Mouse (Mus musculus) forebrain, embryonic 10.5 days (tissue): ENCODE data around the gene Ppara. TPM values are rescaled to one million over a fixed set of nuclear protein-coding genes. Genes with fewer than 3 reads are reported as not detected.

ENCODE experiments used
- DNase-seq: peaks from one replicate; pipeline ENCODE4 v3.0.0-alpha.2; 2017; ENCODE audit warnings: low spot score; ENCODE audit errors: extremely low spot score
- H3K27ac ChIP-seq: fragments of 300-500 bp; sonication (generic); 2 replicates; pipeline ENCODE4 v1.5.1; 2016; ENCODE audit warnings: mild to moderate bottlenecking
- H3K27me3 ChIP-seq: fragments of 300-500 bp; sonication (generic); 2 replicates; pipeline ENCODE4 v1.6.1; 2016; ENCODE audit warnings: mild to moderate bottlenecking; ENCODE audit not compliant: poor library complexity, severe bottlenecking
- H3K36me3 ChIP-seq: fragments of 300-500 bp; sonication (generic); replicated peaks from 2 replicates; pipeline ENCODE4 v1.6.1; 2016; ENCODE audit warnings: mild to moderate bottlenecking, moderate library complexity
- H3K4me1 ChIP-seq: fragments of 300-500 bp; sonication (generic); 2 replicates; pipeline ENCODE4 v1.6.1; 2016
- H3K4me3 ChIP-seq: fragments of 300-500 bp; sonication (generic); 2 replicates; pipeline ENCODE4 v1.5.1; 2016; ENCODE audit warnings: mild to moderate bottlenecking, moderate library complexity
- H3K9me3 ChIP-seq: fragments of 300-500 bp; sonication (generic); 2 replicates; pipeline ENCODE4 v1.6.1; 2016; ENCODE audit warnings: mild to moderate bottlenecking, moderate library complexity
- WGBS: fragments of 180-500 bp; shearing (Covaris S2); methylation state at CpG from one replicate; pipeline ENCODE4 v1.1.7; 2016; 5-methylcytosine and 5-hydroxymethylcytosine counted together
- polyA plus RNA-seq: library from polyadenylated mRNA; unstranded; fragments of >200 nt; fragmentation: Nextera tagmentation; extraction: Ambion mirVana; gene quantifications from 2 replicates; pipeline ENCODE4 v1.2.1, GENCODE M21; 2016

Gene Ppara
- polyA plus RNA-seq, 1 experiment from 2014 or later: 0.11 TPM

DNA sequence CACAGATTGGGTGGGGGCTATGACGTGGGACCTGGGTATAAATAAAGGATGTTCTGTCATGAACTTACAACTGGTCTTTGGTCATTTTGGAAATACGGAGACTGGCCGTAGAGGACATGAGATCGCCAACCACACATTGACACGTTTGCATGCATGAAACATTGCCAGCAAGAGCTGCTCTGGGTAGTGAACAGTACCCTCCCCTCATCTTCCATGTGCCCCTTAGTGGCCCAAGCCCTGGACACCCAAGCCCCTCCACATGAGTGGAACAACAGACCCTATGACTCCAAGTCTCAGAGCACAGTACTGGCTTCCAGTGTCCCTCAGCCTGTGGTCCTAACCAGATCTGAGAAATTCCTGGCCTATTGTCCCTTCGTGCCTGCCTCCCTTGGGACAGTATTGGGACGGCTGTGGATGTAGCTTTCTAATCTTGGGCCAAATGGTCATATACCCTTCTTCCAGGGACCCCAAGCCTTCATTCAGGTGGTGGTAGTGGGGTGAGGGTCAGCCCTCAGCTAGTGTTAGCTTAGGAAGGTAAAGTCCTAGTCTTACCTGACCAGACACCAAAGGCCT lies 27.2 kb upstream of the Ppara start:
- Histone ChIP-seq H3K27ac (no peak overlapping the region), H3K4me3 (no peak overlapping the region), H3K27me3 (peaks cover 60% of the 10 kb centered on the region), H3K4me1 (peaks cover 7% of the 10 kb centered on the region; the same call in 1 of the 2 replicates), H3K9me3 (no peaks in the 10 kb centered on the region), H3K36me3 (no peaks in the 10 kb centered on the region)
- no peak for DNase-seq
- 91% methylated on average over 7 of the region's 7 CpGs for WGBS

DNA sequence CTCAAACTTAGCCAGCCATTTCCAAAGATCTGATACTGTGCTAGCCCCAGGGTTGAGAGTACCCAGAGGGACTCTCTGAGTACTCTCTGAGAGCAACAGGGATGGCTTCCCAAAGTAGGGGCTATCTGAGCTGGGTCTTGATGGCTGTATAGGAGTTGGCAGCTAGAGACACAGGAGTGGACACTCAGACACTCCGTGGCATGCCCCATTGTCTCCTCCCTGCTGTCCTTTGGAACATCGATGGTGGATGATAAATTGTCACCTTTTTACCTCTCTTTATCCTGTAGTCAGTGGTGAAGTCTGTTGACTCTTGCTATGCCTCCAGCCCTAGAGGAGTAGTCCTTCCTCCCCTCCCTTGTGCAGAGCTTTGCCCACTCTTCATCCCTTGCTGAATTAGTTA lies 26.6 kb upstream of the Ppara start:
- Histone ChIP-seq H3K4me3 (no peak overlapping the region), H3K9me3 (no peaks in the 10 kb centered on the region), H3K4me1 (peaks cover 5% of the 10 kb centered on the region; the same call in 1 of the 2 replicates), H3K27ac (no peak overlapping the region), H3K27me3 (peaks cover 59% of the 10 kb centered on the region), H3K36me3 (no peaks in the 10 kb centered on the region)
- 87% methylated on average over 2 of the region's 2 CpGs for WGBS
- no peak for DNase-seq

DNA sequence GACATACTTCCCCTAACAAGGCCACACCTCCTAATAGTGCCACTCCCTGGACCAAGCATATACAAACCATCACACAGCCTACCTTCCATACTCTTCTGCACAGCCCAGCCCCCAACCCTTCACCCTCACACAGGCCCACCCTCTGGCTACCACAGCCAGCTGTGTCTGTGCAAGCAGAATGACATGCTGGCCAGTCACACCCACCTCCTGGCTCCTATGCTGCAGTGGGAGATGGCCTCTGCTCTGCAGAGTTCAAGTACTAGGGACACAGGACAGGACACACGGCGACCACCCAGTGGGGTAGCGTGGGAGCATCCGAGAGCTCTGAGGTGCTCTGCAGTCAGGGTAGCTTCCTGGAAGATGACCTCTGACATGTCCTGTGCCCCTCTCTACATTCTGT lies 25.9 kb upstream of the Ppara start:
- 87% methylated on average over 4 of the region's 4 CpGs for WGBS
- H3K4me1 ChIP-seq: 0 out of 2 replicates have a peak, but pooled peaks cover 2% of the 10 kb centered on the region
- no peaks in the 10 kb centered on the region for H3K36me3 ChIP-seq
- DNase-seq: no peak
- no peak overlapping the region for H3K4me3 ChIP-seq
- peaks cover 59% of the 10 kb centered on the region for H3K27me3 ChIP-seq
- no peak overlapping the region for H3K27ac ChIP-seq
- H3K9me3 ChIP-seq: no peaks in the 10 kb centered on the region

DNA sequence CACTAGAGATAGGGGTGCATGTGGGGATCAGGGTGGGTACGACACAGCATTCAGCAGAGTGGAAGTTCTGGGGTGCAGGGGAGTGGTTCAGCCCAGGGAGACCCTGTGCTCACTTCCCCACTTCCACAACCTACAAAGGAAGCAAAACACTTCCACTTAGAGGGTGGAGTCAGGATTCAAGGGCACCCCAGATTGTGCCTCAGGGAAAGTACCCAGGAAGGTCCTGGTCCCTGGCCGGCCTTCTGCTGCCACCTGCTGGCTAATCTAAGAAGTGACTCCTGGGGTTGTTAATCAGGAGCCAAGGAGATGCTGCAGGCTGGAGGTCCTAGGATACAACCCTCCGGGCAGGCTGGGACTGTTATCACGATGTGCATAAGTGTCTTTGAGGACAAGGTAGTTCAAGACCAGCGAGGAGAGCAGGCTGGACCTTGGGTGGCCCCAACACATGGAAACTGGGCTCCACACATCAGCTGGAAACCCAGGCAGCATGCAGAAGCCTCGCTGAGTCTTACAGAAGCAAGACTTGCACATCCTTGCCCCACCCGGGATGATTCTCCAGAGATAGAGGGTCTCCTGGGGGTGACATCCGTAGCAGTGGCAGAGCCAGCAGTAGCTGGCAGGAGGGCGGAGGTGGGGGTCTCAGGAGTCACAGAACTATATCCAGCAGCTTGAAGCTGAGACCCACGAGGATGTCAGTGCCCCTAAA lies 25.4 kb upstream of the Ppara start:
- Histone ChIP-seq H3K36me3 (no peaks in the 10 kb centered on the region), H3K4me3 (no peak overlapping the region), H3K4me1 (0 out of 2 replicates have a peak, but pooled peaks cover 2% of the 10 kb centered on the region), H3K27ac (no peak overlapping the region), H3K27me3 (peaks cover 54% of the 10 kb centered on the region), H3K9me3 (no peaks in the 10 kb centered on the region)
- peak; percentile 75 for DNase-seq
- WGBS: 44% methylated on average over 10 of the region's 10 CpGs

DNA sequence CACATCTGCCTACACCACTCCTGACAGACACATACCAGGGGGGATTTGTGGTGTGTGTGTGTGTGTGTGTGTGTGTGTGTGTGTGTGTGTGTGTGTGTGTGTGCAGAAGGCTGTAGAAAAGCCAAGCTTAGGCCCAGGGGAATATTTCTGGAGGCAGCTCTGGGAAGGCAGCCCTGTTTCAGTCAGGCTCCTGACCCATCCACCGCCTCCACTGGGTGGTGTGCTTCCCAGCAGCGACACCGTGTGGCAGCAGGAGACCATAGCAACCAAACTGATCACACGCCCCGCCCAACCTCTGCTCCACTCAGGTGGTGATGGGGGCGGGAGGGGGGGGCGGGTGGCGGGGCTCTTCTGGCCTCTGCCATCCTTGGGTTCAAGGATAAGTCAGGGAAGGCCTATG lies 24.6 kb upstream of the Ppara start:
- WGBS: 2% methylated on average over 8 of the region's 8 CpGs
- Histone ChIP-seq H3K27me3 (peaks cover 51% of the 10 kb centered on the region), H3K27ac (no peak overlapping the region), H3K4me3 (no peak overlapping the region), H3K9me3 (no peaks in the 10 kb centered on the region), H3K4me1 (0 out of 2 replicates have a peak, but pooled peaks cover 2% of the 10 kb centered on the region), H3K36me3 (no peaks in the 10 kb centered on the region)
- peak; percentile 68 for DNase-seq

DNA sequence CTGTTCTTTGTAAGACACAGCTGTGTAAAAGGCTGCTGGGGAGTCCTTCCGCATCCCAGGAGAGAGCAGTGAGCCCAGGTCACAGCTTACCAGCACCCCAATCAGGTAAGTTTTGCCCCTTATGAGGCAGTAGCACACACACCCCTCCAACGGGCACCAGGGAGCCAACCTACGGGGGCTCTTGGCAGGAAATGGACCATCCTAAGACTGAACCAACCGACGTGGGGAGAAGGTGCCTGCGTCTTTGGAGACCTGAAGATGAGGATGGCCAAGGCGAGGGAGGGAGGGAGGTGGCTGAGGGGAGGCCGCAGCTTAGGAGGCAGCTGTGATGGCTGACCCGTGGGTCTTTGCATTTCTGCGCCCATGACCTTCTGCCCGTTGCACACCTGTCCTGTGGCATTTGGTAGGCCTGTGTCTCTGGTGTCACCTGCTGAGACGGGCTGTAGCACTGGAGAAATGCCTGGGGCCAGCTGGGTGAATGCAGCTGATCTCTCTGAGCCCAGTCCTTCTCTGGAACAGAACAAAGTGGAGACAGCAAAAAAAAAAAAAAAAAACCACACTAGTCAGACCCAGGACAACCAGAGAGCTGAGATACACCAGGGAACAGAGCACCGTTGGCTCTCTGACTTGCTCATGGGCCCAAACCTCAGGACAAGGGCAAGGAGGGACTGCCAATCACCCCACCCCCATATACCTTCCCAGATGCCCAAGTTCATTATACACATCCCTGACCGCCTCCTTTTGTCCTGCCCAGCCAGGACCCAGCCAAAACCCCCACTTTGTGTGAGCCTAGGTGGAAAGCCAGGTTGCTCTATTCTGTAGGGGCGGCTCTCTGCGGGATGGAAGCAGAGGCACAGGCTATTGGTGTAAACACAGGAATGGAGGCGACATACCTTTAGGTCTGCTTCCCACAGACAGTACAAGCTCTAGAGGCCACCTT lies 23.9 kb upstream of the Ppara start:
- Histone ChIP-seq H3K36me3 (no peaks in the 10 kb centered on the region), H3K27ac (no peak overlapping the region), H3K9me3 (no peaks in the 10 kb centered on the region), H3K27me3 (peaks cover 50% of the 10 kb centered on the region), H3K4me3 (no peak overlapping the region), H3K4me1 (0 out of 2 replicates have a peak, but pooled peaks cover 2% of the 10 kb centered on the region)
- WGBS: 79% methylated on average over 17 of the region's 17 CpGs
- no peak for DNase-seq

DNA sequence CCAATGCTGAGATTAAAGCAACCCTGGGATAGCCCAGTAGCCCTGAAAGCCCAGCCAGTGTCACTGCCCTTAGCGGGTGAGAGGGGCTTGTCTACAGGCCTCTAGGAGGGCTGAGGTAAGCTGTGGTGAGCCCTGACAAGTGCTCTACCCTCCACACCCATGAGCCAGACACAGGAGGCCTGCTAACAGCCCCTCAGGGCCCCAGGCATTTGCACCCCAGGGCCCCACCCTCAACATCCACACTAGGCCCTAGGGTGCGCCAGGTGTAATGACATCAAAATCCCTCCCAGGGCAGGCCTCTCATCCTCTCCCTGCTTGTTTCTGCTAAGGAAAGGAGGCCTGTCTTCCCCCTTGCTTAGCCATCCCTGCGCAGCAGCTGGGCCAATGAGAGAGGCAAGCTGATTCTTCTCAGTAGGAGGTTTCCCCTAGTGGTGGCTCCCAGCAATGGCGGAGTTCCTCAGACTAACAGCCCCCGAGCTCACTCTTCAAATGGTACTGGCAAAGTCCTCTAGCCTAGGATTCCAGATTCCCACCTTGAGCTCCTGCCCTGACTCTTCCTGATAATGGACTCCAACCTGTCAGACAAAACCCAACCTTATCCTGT lies 22.1 kb upstream of the Ppara start:
- Histone ChIP-seq H3K4me1 (0 out of 2 replicates have a peak, but pooled peaks cover 2% of the 10 kb centered on the region), H3K27ac (no peak overlapping the region), H3K27me3 (peaks cover 45% of the 10 kb centered on the region), H3K4me3 (no peak overlapping the region), H3K36me3 (no peaks in the 10 kb centered on the region), H3K9me3 (no peaks in the 10 kb centered on the region)
- 36% methylated on average over 5 of the region's 5 CpGs for WGBS
- DNase-seq: peak; percentile 27

DNA sequence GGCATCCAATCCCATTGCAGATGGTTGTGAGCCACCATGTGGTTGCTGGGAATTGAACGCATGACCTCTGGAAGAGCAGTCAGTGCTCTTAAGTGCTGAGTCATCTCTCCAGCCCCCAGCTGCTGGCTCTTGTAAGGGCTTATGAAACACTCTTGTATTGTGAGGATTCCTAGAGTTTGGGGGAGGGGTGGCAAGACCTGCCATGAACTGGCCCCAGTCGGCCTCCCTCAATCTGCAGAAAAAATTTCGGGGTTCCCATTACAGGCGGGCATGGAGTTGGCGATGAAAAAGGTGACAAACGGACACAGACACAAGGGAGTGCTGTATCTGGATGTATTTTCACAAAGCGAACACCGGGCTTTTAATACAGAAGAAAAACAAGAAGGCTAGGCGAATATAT lies 21.4 kb upstream of the Ppara start:
- H3K27ac ChIP-seq: no peak overlapping the region
- H3K27me3 ChIP-seq: peaks cover 50% of the 10 kb centered on the region
- no peaks in the 10 kb centered on the region for H3K36me3 ChIP-seq
- H3K9me3 ChIP-seq: no peaks in the 10 kb centered on the region
- H3K4me1 ChIP-seq: 0 out of 2 replicates have a peak, but pooled peaks cover 2% of the 10 kb centered on the region
- 91% methylated on average over 9 of the region's 9 CpGs for WGBS
- no peak overlapping the region for H3K4me3 ChIP-seq
- DNase-seq: no peak

DNA sequence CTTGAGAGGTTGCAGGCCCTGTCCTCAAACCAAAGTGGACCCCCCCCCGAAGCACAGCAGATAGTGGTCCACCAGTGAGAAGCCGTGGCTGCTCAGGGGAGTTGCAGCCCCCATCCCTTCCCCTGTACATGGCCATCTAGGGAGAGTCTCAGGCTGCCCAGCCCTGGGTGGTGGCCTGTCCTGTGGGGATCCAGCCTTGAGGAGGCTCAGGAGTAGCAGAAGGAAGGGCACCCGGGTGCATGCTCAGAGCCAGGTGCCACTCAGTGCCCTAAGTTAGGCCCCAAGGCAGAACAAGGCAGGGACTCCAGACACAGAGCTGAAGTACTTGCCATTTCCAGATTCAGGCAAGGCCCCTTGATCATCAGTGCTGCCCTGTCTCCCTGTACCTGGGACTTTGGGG lies 19.7 kb upstream of the Ppara start:
- Histone ChIP-seq H3K27ac (no peak overlapping the region), H3K4me3 (no peak overlapping the region), H3K36me3 (no peaks in the 10 kb centered on the region), H3K9me3 (no peaks in the 10 kb centered on the region), H3K27me3 (peaks cover 43% of the 10 kb centered on the region), H3K4me1 (0 out of 2 replicates have a peak, but pooled peaks cover 1% of the 10 kb centered on the region)
- 80% methylated on average over 3 of the region's 3 CpGs for WGBS
- DNase-seq: no peak

DNA sequence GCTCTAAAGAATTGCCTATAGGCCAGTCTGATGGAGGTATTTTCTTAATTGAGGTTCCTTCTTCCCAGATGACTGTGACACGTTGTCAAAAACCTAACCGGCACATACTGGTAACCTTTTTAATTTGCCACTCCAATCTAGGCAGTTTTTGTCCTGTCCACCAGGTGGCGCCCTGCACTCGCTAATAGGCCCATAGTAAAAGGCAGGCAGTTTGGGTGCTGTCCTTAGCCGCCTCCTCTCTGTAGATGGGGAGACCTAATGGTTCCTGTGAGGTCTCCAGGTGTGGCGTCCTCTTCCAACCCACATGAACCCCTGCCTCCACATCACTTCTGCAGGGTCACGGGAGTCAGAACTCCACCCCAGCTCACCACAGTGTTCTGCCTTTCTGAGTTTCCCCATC lies 18.7 kb upstream of the Ppara start:
- H3K27me3 ChIP-seq: peaks cover 39% of the 10 kb centered on the region
- no peak overlapping the region for H3K4me3 ChIP-seq
- no peaks in the 10 kb centered on the region for H3K9me3 ChIP-seq
- WGBS: 13% methylated on average over 7 of the region's 7 CpGs
- H3K36me3 ChIP-seq: no peaks in the 10 kb centered on the region
- peak; percentile 80 for DNase-seq
- no peak overlapping the region for H3K27ac ChIP-seq
- no peaks in the 10 kb centered on the region for H3K4me1 ChIP-seq

DNA sequence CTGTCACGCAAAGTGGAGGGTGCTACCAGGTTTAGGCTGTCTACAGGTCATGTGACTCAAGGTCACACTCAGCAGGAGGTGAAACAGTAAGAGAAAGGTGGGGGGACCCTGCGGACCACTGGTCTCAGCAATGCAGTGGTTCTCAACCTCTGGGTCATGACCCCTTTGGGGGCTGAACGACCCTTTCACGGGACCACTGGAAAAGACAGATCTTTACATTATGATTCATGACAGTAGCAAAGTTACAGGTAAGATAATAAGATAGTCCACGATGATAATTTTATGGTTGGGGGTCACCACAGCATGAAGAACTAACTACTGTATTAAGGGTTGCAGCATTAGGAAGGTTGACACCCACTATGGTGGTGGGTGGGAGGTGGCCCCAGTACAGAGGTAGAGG lies 18.2 kb upstream of the Ppara start:
- H3K4me3 ChIP-seq: no peak overlapping the region
- H3K9me3 ChIP-seq: no peaks in the 10 kb centered on the region
- no peaks in the 10 kb centered on the region for H3K36me3 ChIP-seq
- H3K4me1 ChIP-seq: no peaks in the 10 kb centered on the region
- H3K27me3 ChIP-seq: peaks cover 39% of the 10 kb centered on the region
- no peak overlapping the region for H3K27ac ChIP-seq
- DNase-seq: no peak
- WGBS: 79% methylated on average over 5 of the region's 5 CpGs

DNA sequence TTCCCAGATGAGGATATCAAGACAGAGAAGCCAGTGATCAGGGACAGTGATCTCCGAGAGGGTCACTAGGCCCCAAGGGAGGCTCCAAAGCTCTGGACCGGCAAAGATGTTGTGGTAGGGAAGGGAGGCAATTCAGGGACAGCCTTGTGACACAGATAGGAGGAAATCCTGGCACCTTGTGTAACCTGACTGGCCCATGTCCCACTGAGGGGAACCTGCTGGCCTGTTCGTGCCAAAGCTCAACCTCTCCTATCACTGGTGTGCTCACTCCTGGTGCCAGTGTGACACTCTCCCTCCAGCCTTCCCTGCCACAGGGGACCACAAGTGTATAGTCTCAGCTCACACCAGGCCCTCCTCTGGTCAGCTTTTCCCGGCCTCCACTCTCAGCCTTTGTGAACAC lies 17.8 kb upstream of the Ppara start:
- peaks cover 39% of the 10 kb centered on the region for H3K27me3 ChIP-seq
- no peaks in the 10 kb centered on the region for H3K36me3 ChIP-seq
- DNase-seq: no peak
- no peak overlapping the region for H3K27ac ChIP-seq
- H3K9me3 ChIP-seq: no peaks in the 10 kb centered on the region
- H3K4me3 ChIP-seq: no peak overlapping the region
- 65% methylated on average over 4 of the region's 4 CpGs for WGBS
- H3K4me1 ChIP-seq: no peaks in the 10 kb centered on the region
